Mouse (Mus musculus) activated CD4-positive, CD25-positive, alpha-beta regulatory T cell, adult 9 weeks (primary cell): ENCODE results near the gene Gm11757. TPM values are rescaled to one million over a fixed set of nuclear protein-coding genes. Genes with fewer than 3 reads are reported as not detected.

Source experiments
- polyA plus RNA-seq: library from polyadenylated mRNA; unstranded; fragments of 100-300 nt; shearing (Covaris generic); gene quantifications from one replicate; pipeline ENCODE4 v1.2.1, GENCODE M21; 2017

The Gm11757 gene
- polyA plus RNA-seq = not detected

DNA sequence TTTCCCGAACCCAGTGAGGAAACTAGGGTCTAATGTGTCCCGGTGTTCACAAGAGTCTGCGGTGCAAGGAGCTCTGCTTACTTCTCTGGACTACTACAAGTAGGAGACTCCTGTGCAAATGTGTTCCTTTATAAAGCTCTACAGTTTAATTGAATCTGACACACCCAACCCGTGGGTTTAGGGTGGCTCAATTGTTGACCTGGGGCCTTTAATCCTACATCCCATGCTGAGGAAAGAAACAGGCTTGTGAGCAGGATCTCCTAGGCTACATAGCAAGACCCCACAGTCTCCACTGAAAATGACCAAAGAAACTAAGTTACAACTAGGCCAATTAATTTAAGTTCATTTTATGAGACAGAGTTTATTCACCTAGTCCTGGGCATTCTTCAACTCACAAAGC is at the start of gene Gm11757:
TSS of gene Gm11757 (minus strand) at position 101 of the 400 bp plus-strand sequence.

GRCm38 (mm10) chr4:73920660-73921059 is 29.7 kb upstream of the Gm11757 start, which contains the start of gene Gm11756:
TSS of gene Gm11756 (minus strand) at chr4:73920760.

GRCm38 (mm10) chr4:73905853-73906252 is 14.9 kb upstream of the Gm11757 start, which contains the start of gene Gm13871:
TSS of gene Gm13871 (minus strand) at chr4:73905953.

GRCm38 (mm10) chr4:73876166-73876565 is 14.7 kb downstream of the Gm11757 start, which contains the start of gene Gm11758:
TSS of gene Gm11758 (minus strand) at chr4:73876266.

Other genes starting within 250 kb of the Gm11757 start
- gene Gm11239, start 222.8 kb downstream of the Gm11757 start, polyA plus RNA-seq = not detected
- gene Gm428, start 207.6 kb downstream of the Gm11757 start, polyA plus RNA-seq = not detected
- gene Rasef, start 100.1 kb downstream of the Gm11757 start, polyA plus RNA-seq = not detected
- gene Gm11758, start 14.8 kb downstream of the Gm11757 start, polyA plus RNA-seq = not detected
- not detected for gene Gm13871, start 14.8 kb upstream of the Gm11757 start, polyA plus RNA-seq
- not detected for gene Gm11756, start 29.6 kb upstream of the Gm11757 start, polyA plus RNA-seq
- not detected for gene 2310002L09Rik, start 59.7 kb upstream of the Gm11757 start, polyA plus RNA-seq
- not detected for gene Frmd3, start 122.3 kb upstream of the Gm11757 start, polyA plus RNA-seq